Comparison of ENCODE assay signal across 1 mouse cellular context in genomic region chr6:134976628-134977027, GRCm38 (mm10).
TF ChIP-seq lines count a peak whose summit lies in the region.

No protein-coding gene starts in this region.

TF ChIP-seq in MEL, 35 proteins besides CTCF, POLR2A, EP300 and RAD21 (continued from another document):
- TF ChIP-seq POLR2AphosphoS5 (IDR thresholded peaks at IDR 0.05; ENCODE audit: borderline replicate concordance, low read depth, low read length): no peak
- TF ChIP-seq RCOR1 (IDR thresholded peaks at IDR 0.05; ENCODE audit: low read depth, low read length): no peak
- no peak for TF ChIP-seq TCF12 (IDR thresholded peaks at IDR 0.05; ENCODE audit: low read depth, low read length)
- TF ChIP-seq MAFK (IDR thresholded peaks at IDR 0.05; ENCODE audit: borderline replicate concordance, low read depth, low read length): no peak
- no peak for TF ChIP-seq MYB (IDR thresholded peaks at IDR 0.05; ENCODE audit: low read depth, low read length)
- TF ChIP-seq MXI1 (IDR thresholded peaks at IDR 0.05; ENCODE audit: low read depth, low read length): no peak
- TF ChIP-seq TBP (IDR thresholded peaks at IDR 0.05; ENCODE audit: low read depth, low read length): no peak
- no peak for TF ChIP-seq ZKSCAN1 (IDR thresholded peaks at IDR 0.05; ENCODE audit: low read depth, low read length)
- TF ChIP-seq MYC (IDR thresholded peaks at IDR 0.05; ENCODE audit: low read depth, low read length): no peak
- TF ChIP-seq USF2 (IDR thresholded peaks at IDR 0.05; ENCODE audit: borderline replicate concordance in 1 of 2, insufficient read depth in 1 of 2, low read depth in 1 of 2, low read length in 2 of 2): no peak
- no peak for TF ChIP-seq CHD2 (IDR thresholded peaks at IDR 0.05; ENCODE audit: low read length)
- TF ChIP-seq GATA1 (IDR thresholded peaks at IDR 0.05; ENCODE audit: low read depth, low read length): no peak
- no peak for TF ChIP-seq MEF2A (IDR thresholded peaks at IDR 0.05; ENCODE audit: extremely low read depth, insufficient replicate concordance, low read depth, low read length, poor library complexity, severe bottlenecking)
- TF ChIP-seq USF1 (IDR thresholded peaks at IDR 0.05; ENCODE audit: low read depth, low read length): no peak
